Mouse (Mus musculus) limb, embryonic 15.5 days (tissue): ENCODE data around the gene Atp5f1. TPM values are rescaled to one million over a fixed set of nuclear protein-coding genes. Genes with fewer than 3 reads are reported as not detected.
A peak's percentile ranks its signal among the peaks of the same experiment; 100 is the strongest.

ENCODE experiments used
- ATAC-seq: fragments of 200-750 bp; cut with Nextera tagmentation; 2 replicates; pipeline ENCODE4 v1.8.0; 2017; ENCODE audit warnings: low read depth, moderate TSS enrichment; ENCODE audit not compliant: insufficient number of reproducible peaks, low FRiP score, low TSS enrichment
- H3K27ac ChIP-seq: fragments of 300-500 bp; sonication (generic); 2 replicates; pipeline ENCODE4 v1.5.1; 2015; ENCODE audit warnings: moderate library complexity, mild to moderate bottlenecking, inconsistent platforms
- H3K27me3 ChIP-seq: fragments of 300-500 bp; sonication (generic); 2 replicates; pipeline ENCODE4 v1.6.1; 2015; ENCODE audit warnings: inconsistent platforms
- H3K36me3 ChIP-seq: fragments of 300-500 bp; sonication (generic); 2 replicates; pipeline ENCODE4 v1.6.1; 2015; ENCODE audit warnings: inconsistent platforms
- H3K4me1 ChIP-seq: fragments of 300-500 bp; sonication (generic); 2 replicates; pipeline ENCODE4 v1.6.1; 2015; ENCODE audit warnings: inconsistent platforms
- H3K4me2 ChIP-seq: fragments of 300-500 bp; sonication (generic); 2 replicates; pipeline ENCODE4 v1.6.1; 2015; ENCODE audit warnings: mild to moderate bottlenecking, inconsistent platforms
- H3K4me3 ChIP-seq: fragments of 300-500 bp; sonication (generic); 2 replicates; pipeline ENCODE4 v1.5.1; 2015; ENCODE audit warnings: mild to moderate bottlenecking, inconsistent platforms
- H3K9ac ChIP-seq: fragments of 300-500 bp; sonication (generic); 2 replicates; pipeline ENCODE4 v1.6.1; 2015; ENCODE audit warnings: inconsistent platforms
- H3K9me3 ChIP-seq: fragments of 300-500 bp; sonication (generic); 2 replicates; pipeline ENCODE4 v1.6.1; 2016; ENCODE audit warnings: inconsistent platforms
- WGBS: fragments of 180-500 bp; shearing (Covaris S2); methylation state at CpG from one replicate; pipeline ENCODE4 v1.1.7; 2015; 5-methylcytosine and 5-hydroxymethylcytosine counted together
- polyA plus RNA-seq: library from polyadenylated mRNA; unstranded; fragments of >200 nt; fragmentation: Nextera tagmentation; extraction: Ambion mirVana; gene quantifications from 2 replicates; pipeline ENCODE4 v1.2.1, GENCODE M21; 2015

The Atp5f1 gene
- polyA plus RNA-seq, 1 experiment from 2014 or later = 391 TPM

DNA sequence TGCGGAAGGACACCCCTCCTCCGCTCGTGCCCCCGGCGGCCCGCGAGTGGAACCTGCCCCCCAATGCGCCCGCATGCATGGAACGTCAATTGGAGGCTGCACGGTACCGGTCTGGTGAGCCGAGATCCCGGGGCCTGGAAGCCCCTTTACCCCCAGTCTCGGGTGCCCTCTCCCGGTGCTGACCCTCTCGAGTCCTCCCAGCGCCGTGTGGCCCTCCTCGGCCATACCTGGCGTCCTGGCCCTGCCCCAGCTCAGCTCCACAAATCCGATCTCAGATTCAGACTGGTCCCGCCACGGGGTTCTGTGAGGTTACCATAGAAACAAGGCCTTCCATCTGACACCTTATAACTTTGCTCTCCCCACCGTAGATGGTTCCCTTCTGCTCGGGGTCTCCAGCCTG is 314 bp downstream of the Atp5f1 start:
- Histone ChIP-seq H3K9ac (peak overlapping the region; percentile 97), H3K4me3 (peak overlapping the region; percentile 96), H3K27me3 (no peaks in the 10 kb centered on the region), H3K9me3 (no peaks in the 10 kb centered on the region), H3K4me1 (peaks cover 20% of the 10 kb centered on the region), H3K36me3 (peaks cover 47% of the 10 kb centered on the region), H3K4me2 (peak overlapping the region; percentile 66), H3K27ac (peak overlapping the region; percentile 79)
- under 1% methylated on average over 25 of the region's 26 CpGs for WGBS
- peak; percentile 66; the same call in 1 of the 2 replicates for ATAC-seq

DNA sequence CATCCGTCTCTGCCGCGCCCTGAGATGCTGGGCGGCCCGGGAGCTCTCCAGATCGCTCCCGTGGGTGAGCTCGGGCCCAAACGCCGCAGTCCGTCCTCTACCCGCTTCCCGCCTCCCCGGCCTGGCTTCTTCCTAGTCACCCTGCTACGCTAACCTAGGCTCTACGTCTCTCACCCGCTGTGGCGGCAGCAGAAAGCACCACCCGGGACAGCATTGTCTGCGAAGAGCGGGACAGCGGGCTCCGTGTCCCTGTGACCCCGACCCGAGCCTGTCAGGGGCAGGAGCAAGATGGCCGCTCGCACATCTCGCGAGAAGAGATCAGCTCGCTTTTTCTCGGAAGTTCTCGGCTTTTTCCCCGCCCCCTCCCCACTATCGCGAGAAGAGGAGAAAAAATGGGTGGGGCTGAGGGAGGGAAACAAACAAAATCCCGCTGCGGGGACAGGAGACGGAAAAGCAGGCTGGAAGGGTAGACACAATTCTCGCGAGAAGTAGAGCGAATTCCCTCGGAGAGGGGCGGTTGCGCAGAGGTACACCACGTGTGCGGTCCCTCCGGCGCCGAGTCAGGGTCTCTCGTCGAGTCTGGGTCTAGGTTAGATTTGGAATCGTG is 822 bp downstream of the Atp5f1 start, which contains the start of gene Wdr77:
Gene Wdr77 (plus strand): TSS at position 396 of the 607 bp plus-strand sequence.
- Histone ChIP-seq H3K4me3 (peak within 1 kb of the TSS; percentile 96), H3K36me3 (peaks cover 42% of the 10 kb centered on the region), H3K4me2 (peak within 1 kb of the TSS; percentile 66), H3K27me3 (no peaks in the 10 kb centered on the region), H3K9me3 (no peaks in the 10 kb centered on the region), H3K4me1 (peaks cover 20% of the 10 kb centered on the region), H3K27ac (peak within 1 kb of the TSS; percentile 88), H3K9ac (peak within 1 kb of the TSS; percentile 97)
- ATAC-seq = peak; percentile 96
- WGBS = under 1% methylated on average over 52 of the region's 52 CpGs

DNA sequence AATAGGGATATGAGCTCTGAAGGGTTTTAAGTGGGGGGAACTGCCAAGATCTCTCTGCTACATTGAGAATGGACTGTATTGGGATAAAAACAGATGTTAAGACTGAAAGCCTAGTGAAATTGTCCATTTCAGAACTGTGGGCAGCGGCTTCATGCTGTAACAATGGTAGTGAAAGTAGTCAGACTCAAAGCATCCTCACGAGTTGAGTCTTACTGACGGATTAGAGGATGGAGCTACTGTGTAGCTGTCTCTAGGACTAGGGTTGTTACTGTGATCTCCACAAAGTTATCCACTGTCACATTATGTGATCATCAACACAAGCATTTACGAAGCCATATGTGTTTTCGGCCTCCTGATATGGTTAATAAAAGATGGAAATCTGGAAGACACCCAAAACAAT is 1.7 kb downstream of the Atp5f1 start:
- H3K4me1 ChIP-seq = peaks cover 20% of the 10 kb centered on the region
- 45% methylated on average over 5 of the region's 5 CpGs for WGBS
- H3K4me3 ChIP-seq = peak overlapping the region; percentile 96
- no peaks in the 10 kb centered on the region for H3K9me3 ChIP-seq
- peak overlapping the region; percentile 57 for H3K4me2 ChIP-seq
- H3K27ac ChIP-seq = no peak overlapping the region
- no peak for ATAC-seq
- H3K9ac ChIP-seq = peak overlapping the region; percentile 96
- no peaks in the 10 kb centered on the region for H3K27me3 ChIP-seq
- H3K36me3 ChIP-seq = peaks cover 38% of the 10 kb centered on the region

DNA sequence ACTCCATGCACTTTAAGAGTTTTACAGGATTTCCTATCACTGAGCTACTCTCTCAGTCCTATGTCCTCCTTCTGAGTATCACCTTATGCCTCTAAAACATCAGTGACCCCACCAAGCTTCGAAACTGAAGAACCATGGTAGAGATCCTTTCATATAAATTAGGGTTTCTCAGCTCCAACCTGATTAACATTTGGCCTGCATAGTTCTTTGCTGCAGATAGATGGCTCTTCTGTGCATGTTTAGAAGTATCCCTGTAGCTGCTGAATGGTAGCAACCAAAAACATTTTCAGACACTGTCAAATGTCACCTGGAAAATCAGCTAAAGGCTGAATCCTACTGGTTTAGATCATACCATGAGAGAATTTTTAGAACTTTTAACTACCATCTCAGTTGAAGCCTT is 2.7 kb downstream of the Atp5f1 start:
- no peak overlapping the region for H3K4me2 ChIP-seq
- H3K27ac ChIP-seq = no peak overlapping the region
- 93% methylated on average over 1 of the region's 1 CpGs for WGBS
- H3K9ac ChIP-seq = no peak overlapping the region
- no peaks in the 10 kb centered on the region for H3K27me3 ChIP-seq
- H3K36me3 ChIP-seq = peaks cover 38% of the 10 kb centered on the region
- peaks cover 20% of the 10 kb centered on the region for H3K4me1 ChIP-seq
- H3K4me3 ChIP-seq = no peak overlapping the region
- no peaks in the 10 kb centered on the region for H3K9me3 ChIP-seq
- ATAC-seq = no peak

DNA sequence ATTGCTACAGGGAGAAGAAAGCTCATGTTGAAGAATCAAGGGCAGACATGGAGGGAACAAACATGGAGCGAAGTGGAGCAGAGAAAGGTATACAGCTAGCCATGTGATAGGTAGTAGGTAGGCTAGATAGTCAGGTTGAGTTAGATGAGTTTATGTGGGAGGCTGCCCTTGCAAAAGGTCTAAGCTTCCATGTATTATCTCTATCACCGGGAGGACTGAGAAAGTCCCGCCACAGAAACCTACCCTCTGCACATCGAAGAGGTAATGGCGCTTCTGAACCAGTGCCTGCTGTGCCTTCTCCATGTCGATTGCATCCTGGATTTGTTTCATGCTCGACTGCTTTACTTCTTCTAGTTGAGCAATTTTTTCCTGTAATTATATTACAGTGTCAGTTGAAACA is 8.6 kb downstream of the Atp5f1 start:
- ATAC-seq = no peak
- Histone ChIP-seq H3K4me2 (no peak overlapping the region), H3K4me3 (no peak overlapping the region), H3K27ac (no peak overlapping the region), H3K9ac (no peak overlapping the region), H3K27me3 (no peaks in the 10 kb centered on the region), H3K9me3 (no peaks in the 10 kb centered on the region), H3K36me3 (peaks cover 66% of the 10 kb centered on the region), H3K4me1 (no peaks in the 10 kb centered on the region)
- 93% methylated on average over 7 of the region's 7 CpGs for WGBS

DNA sequence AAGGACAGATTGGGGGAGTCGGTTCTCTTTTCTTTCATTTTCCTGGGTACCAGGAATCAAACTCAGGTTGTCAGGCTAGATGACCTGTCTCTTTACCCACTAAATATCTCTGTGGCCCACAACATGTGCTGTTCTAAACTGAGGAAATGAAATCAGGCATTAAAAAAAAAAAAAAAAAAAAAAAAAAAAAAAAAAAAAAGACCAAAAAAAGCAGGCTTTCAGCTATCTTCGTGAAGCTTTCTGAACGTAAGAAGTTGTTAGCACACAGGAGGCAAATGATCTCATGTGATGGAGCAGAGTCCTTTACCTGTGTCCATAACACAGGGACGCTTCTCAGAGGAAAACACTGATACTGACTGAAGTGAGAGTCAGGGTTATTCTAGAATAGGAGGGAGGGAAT is 23.8 kb downstream of the Atp5f1 start:
- H3K4me1 ChIP-seq = no peaks in the 10 kb centered on the region
- no peaks in the 10 kb centered on the region for H3K9me3 ChIP-seq
- H3K4me3 ChIP-seq = no peak overlapping the region
- H3K27me3 ChIP-seq = no peaks in the 10 kb centered on the region
- no peak overlapping the region for H3K27ac ChIP-seq
- 88% methylated on average over 4 of the region's 4 CpGs for WGBS
- no peak for ATAC-seq
- H3K9ac ChIP-seq = no peak overlapping the region
- no peak overlapping the region for H3K4me2 ChIP-seq
- H3K36me3 ChIP-seq = peaks cover 19% of the 10 kb centered on the region

DNA sequence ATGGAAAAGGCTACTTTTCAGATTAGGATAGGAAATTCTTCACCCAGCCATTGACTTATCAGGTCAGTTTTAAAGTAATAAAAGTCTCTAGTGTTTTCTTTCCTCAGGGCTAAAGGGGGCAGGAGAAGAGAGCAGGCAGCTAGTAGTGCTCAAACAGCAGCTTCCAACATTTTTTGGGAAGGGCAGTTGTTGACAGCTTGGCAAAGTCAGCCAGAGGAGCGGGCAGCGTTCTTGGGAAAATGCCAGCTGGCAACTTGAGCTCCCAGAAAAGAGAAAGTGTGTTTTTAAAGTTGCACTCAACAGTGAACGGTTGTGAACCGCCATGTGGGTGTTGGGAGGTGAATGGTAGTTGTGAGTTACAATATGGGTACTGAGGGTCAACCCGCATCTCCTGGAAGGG is 24.9 kb downstream of the Atp5f1 start:
- Histone ChIP-seq H3K4me3 (no peak overlapping the region), H3K4me1 (no peaks in the 10 kb centered on the region), H3K4me2 (no peak overlapping the region), H3K27ac (no peak overlapping the region), H3K36me3 (peaks cover 8% of the 10 kb centered on the region; the same call in 1 of the 2 replicates), H3K9ac (no peak overlapping the region), H3K9me3 (no peaks in the 10 kb centered on the region), H3K27me3 (no peaks in the 10 kb centered on the region)
- WGBS = 70% methylated on average over 5 of the region's 5 CpGs
- no peak for ATAC-seq

DNA sequence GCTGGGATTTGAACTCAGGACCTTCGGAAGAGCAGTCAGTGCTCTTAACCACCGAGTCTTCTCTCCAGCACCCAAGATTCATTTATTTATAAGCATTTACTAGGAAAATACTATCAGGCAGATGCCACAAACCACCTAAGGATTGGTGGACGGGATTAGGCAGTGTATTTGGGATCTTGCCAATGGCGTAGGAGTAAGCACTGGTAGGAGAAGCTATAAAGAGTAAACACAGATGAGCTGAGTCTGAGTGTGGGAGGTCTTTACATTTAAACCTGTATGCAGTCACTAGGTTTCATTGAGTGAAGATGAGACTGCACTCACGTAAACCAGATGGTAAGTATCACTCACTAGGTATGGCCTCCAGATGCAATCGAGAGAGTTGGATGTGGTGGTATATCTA is 26.0 kb downstream of the Atp5f1 start:
- no peak overlapping the region for H3K4me3 ChIP-seq
- peaks cover 3% of the 10 kb centered on the region; the same call in 1 of the 2 replicates for H3K36me3 ChIP-seq
- no peak overlapping the region for H3K27ac ChIP-seq
- H3K9me3 ChIP-seq = no peaks in the 10 kb centered on the region
- no peak overlapping the region for H3K4me2 ChIP-seq
- H3K4me1 ChIP-seq = no peaks in the 10 kb centered on the region
- H3K9ac ChIP-seq = no peak overlapping the region
- H3K27me3 ChIP-seq = no peaks in the 10 kb centered on the region
- ATAC-seq = no peak
- 90% methylated on average over 6 of the region's 6 CpGs for WGBS

DNA sequence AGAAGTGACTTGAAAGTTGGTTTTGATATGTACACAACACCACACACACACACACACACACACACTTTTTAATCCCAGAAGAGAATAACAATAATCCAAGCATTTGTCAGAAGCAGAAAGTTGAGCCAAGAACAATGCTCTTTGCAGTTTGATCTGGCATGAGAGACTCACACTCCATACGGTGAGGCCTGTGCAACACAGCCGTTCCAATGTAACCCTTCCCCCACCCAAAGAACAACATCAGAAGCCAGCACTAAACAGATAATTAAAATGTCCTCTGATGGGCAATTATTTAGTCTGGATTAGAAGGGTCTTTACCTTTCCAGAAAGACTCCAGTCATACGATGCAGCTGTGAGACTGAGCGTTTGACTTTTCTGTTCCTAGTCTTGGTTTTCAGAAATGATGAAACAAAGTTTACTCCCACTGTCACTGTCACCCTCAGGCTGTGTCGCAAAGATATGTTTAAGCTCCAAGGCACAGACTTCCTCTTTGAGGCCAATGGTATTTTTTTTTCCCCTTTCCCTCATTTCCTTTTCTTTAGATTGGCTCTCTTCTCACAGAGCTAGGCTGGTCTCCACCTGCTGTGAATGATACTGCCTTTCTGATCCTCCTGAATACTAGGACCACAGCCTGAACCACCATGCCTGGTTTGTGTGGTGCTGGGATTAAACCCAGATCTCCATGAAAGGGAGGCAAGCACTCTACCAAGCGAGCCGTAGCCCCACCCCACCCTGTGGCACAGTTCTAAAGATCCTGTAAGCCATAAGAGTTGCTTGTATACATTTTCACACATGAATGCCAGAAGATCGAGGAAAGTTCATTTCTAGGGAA is 27.4 kb downstream of the Atp5f1 start, which contains the start of gene I830077J02Rik:
Gene I830077J02Rik (minus strand): TSS at position 425 of the 832 bp plus-strand sequence.
- Histone ChIP-seq H3K9ac (no peak within 1 kb of the TSS), H3K4me1 (no peaks in the 10 kb centered on the region), H3K4me2 (no peak within 1 kb of the TSS), H3K9me3 (no peaks in the 10 kb centered on the region), H3K4me3 (no peak within 1 kb of the TSS), H3K36me3 (no peaks in the 10 kb centered on the region), H3K27ac (no peak within 1 kb of the TSS), H3K27me3 (no peaks in the 10 kb centered on the region)
- ATAC-seq = no peak
- 74% methylated on average over 8 of the region's 8 CpGs for WGBS

DNA sequence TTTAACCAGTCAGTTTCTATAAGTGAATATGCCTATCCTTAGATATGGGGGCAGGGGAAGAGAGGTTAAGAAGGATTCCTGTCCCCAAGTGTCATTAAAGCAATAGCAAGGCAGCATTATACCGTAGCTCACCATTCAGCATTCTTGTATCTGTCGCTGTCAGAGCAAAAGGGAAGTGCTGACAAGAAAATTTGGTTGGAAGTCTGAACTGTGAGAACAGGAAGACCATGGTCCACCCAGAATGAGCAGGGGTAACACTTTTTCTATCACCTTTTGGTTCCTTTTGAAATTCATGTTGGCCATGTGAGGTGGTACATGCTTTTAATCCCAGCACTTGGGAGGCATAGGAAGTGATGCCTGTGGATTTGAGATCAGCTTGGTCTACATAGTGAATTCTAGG is 28.8 kb downstream of the Atp5f1 start:
- H3K4me3 ChIP-seq = no peak overlapping the region
- ATAC-seq = no peak
- H3K36me3 ChIP-seq = no peaks in the 10 kb centered on the region
- 87% methylated on average over 2 of the region's 2 CpGs for WGBS
- no peak overlapping the region for H3K9ac ChIP-seq
- H3K4me2 ChIP-seq = no peak overlapping the region
- H3K4me1 ChIP-seq = no peaks in the 10 kb centered on the region
- no peaks in the 10 kb centered on the region for H3K9me3 ChIP-seq
- H3K27me3 ChIP-seq = no peaks in the 10 kb centered on the region
- H3K27ac ChIP-seq = no peak overlapping the region

DNA sequence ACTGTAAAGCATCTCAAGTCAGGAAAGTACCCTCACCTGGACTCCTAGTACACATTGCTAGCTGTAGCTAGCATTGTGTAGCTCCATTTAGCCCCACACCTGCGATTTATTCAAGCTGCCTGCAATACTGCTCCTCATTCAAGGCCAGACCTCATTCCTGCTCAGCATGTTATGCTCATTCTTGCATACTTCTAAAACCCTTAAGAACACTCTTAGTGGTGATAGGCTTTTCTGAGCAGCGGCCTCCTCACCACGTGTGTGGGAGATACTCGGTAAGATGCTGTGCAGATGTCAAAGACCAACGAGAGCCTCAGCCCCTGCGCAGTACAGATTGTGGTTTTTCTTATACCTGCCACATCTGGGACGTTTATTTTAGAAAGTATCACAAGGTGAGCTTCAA is 30.1 kb downstream of the Atp5f1 start:
- H3K27ac ChIP-seq = no peak overlapping the region
- H3K4me3 ChIP-seq = no peak overlapping the region
- no peaks in the 10 kb centered on the region for H3K9me3 ChIP-seq
- no peaks in the 10 kb centered on the region for H3K36me3 ChIP-seq
- no peak overlapping the region for H3K4me2 ChIP-seq
- no peak overlapping the region for H3K9ac ChIP-seq
- no peaks in the 10 kb centered on the region for H3K27me3 ChIP-seq
- 80% methylated on average over 7 of the region's 7 CpGs for WGBS
- no peak for ATAC-seq
- no peaks in the 10 kb centered on the region for H3K4me1 ChIP-seq

DNA sequence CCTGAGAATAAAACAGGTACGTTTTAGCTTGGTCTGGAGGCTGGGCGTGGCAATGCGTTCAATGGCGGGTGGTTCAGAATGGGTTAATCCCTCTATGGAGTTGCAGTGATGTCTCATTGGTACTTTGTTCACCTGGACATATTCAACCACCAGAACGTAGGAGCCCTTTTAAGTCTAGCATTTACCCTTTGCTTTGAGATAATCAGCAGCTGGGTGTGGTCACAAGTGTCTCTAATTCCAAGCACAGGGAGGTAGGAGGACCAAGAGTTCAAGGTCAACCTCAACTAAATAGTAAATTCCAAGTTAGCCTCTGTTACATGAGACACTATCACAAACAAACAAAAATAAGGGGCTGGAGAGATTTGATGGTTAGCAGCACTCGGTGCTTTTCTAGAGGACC is 31.1 kb downstream of the Atp5f1 start:
- Histone ChIP-seq H3K36me3 (no peaks in the 10 kb centered on the region), H3K9me3 (no peaks in the 10 kb centered on the region), H3K27me3 (no peaks in the 10 kb centered on the region), H3K27ac (no peak overlapping the region), H3K4me3 (no peak overlapping the region), H3K4me1 (no peaks in the 10 kb centered on the region), H3K9ac (no peak overlapping the region), H3K4me2 (no peak overlapping the region)
- WGBS = 83% methylated on average over 6 of the region's 6 CpGs
- no peak for ATAC-seq
